Mouse (Mus musculus): ENCODE results near the gene D430041D05Rik. TPM values are rescaled to one million over a fixed set of nuclear protein-coding genes. Genes with fewer than 3 reads are reported as not detected.
A peak's percentile ranks its signal among the peaks of the same experiment; 100 is the strongest.
"Not testable (repeated sequence)": the region's sequence is repeated elsewhere in the genome, so short reads cannot be mapped to it uniquely, and the experiment has no call there.

The D430041D05Rik gene
- polyA plus RNA-seq, 1 experiment: 1.5 TPM

DNA sequence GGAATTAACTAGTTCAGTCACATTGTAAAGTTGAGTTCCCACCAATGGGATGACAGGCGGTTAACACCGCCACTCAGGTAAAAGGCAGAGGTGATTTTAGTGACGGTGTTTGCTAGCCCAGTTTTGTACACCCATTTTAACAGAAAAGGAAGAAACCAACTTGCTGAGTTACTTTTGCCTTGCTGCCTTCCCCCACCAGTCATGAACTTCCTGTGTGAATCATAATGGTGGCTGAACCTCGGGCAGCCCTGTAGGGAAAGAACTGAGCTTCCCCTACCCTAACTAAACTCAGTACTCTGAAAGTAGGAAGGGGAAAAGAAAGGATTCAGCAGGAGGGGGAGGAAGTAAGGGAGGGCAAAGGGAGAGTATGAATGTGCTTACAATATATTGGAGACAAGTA, 300.8 kb downstream of the D430041D05Rik start:
- Histone ChIP-seq H3K4me1 (ENCODE audit: control insufficient read depth, insufficient read depth, low read length) (no peaks in the 10 kb centered on the region), H3K4me3 (replicated peaks; ENCODE audit: extremely low read depth, low read depth, low read length) (no peak overlapping the region)
- TF ChIP-seq CTCF (IDR thresholded peaks at IDR 0.05; ENCODE audit: insufficient read depth, low read length) (no peak), POLR2A (IDR thresholded peaks at IDR 0.05; ENCODE audit: borderline replicate concordance, extremely low read depth, low read depth, low read length) (no peak)
- no peak for DNase-seq
- 62% methylated on average over 4 of the region's 4 CpGs for WGBS

DNA sequence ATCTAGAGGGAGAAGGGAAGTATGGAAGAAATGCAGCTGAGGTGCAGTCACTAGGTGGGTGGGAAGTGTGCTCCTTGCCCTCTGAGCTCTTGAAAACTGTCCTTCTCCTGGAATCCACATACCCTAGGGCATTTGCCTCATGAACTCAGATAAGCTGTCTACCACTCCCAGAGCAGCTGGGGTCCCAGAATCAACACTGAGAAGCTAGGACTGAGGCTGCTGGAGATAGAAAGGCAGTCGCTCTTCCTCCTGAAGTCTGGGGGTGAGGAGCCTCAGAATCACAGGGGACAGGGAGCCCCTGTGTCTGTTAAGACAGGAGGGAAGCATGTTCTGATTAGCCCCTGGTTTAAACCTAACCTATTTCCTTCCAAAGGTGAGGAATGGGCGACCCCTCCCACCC, 301.3 kb downstream of the D430041D05Rik start:
- H3K4me1 ChIP-seq (ENCODE audit: control insufficient read depth, insufficient read depth, low read length): no peaks in the 10 kb centered on the region
- no peak for TF ChIP-seq POLR2A (IDR thresholded peaks at IDR 0.05; ENCODE audit: borderline replicate concordance, extremely low read depth, low read depth, low read length)
- TF ChIP-seq CTCF (IDR thresholded peaks at IDR 0.05; ENCODE audit: insufficient read depth, low read length): no peak
- 63% methylated on average over 2 of the region's 2 CpGs for WGBS
- H3K4me3 ChIP-seq (replicated peaks; ENCODE audit: extremely low read depth, low read depth, low read length): no peak overlapping the region
- no peak for DNase-seq

GRCm38 (mm10) chr2:104109021-104109420, 301.8 kb downstream of the D430041D05Rik start:
- not testable (repeated sequence) for DNase-seq; H3K4me1 ChIP-seq (ENCODE audit: control insufficient read depth, insufficient read depth, low read length); H3K4me3 ChIP-seq (replicated peaks; ENCODE audit: extremely low read depth, low read depth, low read length)
- WGBS: 71% methylated on average over 2 of the region's 2 CpGs

GRCm38 (mm10) chr2:104104800-104105199, 306.0 kb downstream of the D430041D05Rik start:
- Histone ChIP-seq H3K4me1 (ENCODE audit: control insufficient read depth, insufficient read depth, low read length) (no peaks in the 10 kb centered on the region), H3K4me3 (replicated peaks; ENCODE audit: extremely low read depth, low read depth, low read length) (no peak overlapping the region)
- no peak for DNase-seq
- 87% methylated on average over 6 of the region's 6 CpGs for WGBS
- TF ChIP-seq POLR2A (IDR thresholded peaks at IDR 0.05; ENCODE audit: borderline replicate concordance, extremely low read depth, low read depth, low read length) (no peak), CTCF (IDR thresholded peaks at IDR 0.05; ENCODE audit: insufficient read depth, low read length) (no peak)

DNA sequence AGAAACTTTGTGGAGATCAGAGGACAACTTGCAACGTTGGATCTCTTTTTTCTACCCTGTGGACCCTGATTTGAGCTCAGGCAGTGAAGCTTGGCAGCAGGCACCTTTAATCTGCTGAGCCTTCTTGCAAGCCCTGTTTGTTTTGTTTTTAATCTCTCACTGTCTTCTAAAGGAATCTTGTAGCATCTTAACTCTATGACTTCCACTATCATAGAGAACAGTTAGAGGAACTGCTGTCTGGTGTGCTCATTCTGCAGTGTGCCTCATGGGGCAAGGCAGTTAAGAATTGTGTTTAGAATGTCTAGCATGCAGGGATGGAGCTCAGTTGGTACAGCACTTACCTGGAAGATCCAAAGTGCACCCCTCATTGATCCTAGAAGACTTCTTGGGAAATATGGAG, 310.9 kb downstream of the D430041D05Rik start:
- Histone ChIP-seq H3K4me3 (replicated peaks; ENCODE audit: extremely low read depth, low read depth, low read length) (no peak overlapping the region), H3K4me1 (ENCODE audit: control insufficient read depth, insufficient read depth, low read length) (no peaks in the 10 kb centered on the region)
- DNase-seq: no peak
- no peak for TF ChIP-seq CTCF (IDR thresholded peaks at IDR 0.05; ENCODE audit: insufficient read depth, low read length)
- no peak for TF ChIP-seq POLR2A (IDR thresholded peaks at IDR 0.05; ENCODE audit: borderline replicate concordance, extremely low read depth, low read depth, low read length)
- 77% methylated on average over 1 of the region's 1 CpGs for WGBS

- Histone ChIP-seq H3K4me1 (ENCODE audit: control insufficient read depth, insufficient read depth, low read length) (no peaks in the 10 kb centered on the region), H3K4me3 (replicated peaks; ENCODE audit: extremely low read depth, low read depth, low read length) (no peak overlapping the region)
- 85% methylated on average over 2 of the region's 2 CpGs for WGBS
- TF ChIP-seq CTCF (IDR thresholded peaks at IDR 0.05; ENCODE audit: insufficient read depth, low read length): no peak
- no peak for TF ChIP-seq POLR2A (IDR thresholded peaks at IDR 0.05; ENCODE audit: borderline replicate concordance, extremely low read depth, low read depth, low read length)
- DNase-seq: no peak
These were observed 311.6 kb downstream of the D430041D05Rik start for GRCm38 (mm10) chr2:104099231-104099585.

- no peak for DNase-seq
- TF ChIP-seq POLR2A (IDR thresholded peaks at IDR 0.05; ENCODE audit: borderline replicate concordance, extremely low read depth, low read depth, low read length): no peak
- no peak for TF ChIP-seq CTCF (IDR thresholded peaks at IDR 0.05; ENCODE audit: insufficient read depth, low read length)
- Histone ChIP-seq H3K4me3 (replicated peaks; ENCODE audit: extremely low read depth, low read depth, low read length) (no peak overlapping the region), H3K4me1 (ENCODE audit: control insufficient read depth, insufficient read depth, low read length) (no peaks in the 10 kb centered on the region)
- WGBS: 16% methylated on average over 3 of the region's 3 CpGs
These were observed 312.1 kb downstream of the D430041D05Rik start for GRCm38 (mm10) chr2:104098529-104099230.

GRCm38 (mm10) chr2:104097396-104097795, 313.4 kb downstream of the D430041D05Rik start:
- H3K4me3 ChIP-seq (replicated peaks; ENCODE audit: extremely low read depth, low read depth, low read length); H3K4me1 ChIP-seq (ENCODE audit: control insufficient read depth, insufficient read depth, low read length); DNase-seq: not testable (repeated sequence)
- WGBS: 93% methylated on average over 4 of the region's 4 CpGs

DNA sequence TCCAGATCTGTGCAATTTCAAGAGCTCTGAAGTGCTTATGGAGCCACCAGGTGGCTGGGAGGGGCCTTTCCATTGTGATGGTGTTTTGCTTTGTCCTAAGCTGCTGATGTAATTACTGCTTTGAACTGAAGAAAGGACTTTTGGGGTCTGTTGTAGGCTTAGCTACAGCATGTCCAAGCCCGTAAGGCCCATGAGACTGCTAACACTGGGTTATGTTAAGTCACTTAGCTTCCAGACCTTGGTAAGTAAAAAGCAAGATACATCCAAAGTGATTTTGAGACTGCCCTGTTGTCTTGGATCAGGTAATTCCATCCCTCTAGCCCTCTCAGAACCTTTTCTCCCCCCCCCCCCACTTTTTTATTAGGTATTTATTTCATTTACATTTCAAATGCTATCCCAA, 314.0 kb downstream of the D430041D05Rik start:
- not testable (repeated sequence) for H3K4me3 ChIP-seq (replicated peaks; ENCODE audit: extremely low read depth, low read depth, low read length); DNase-seq; H3K4me1 ChIP-seq (ENCODE audit: control insufficient read depth, insufficient read depth, low read length)
- WGBS: 91% methylated on average over 1 of the region's 1 CpGs

- peak overlapping the region; percentile 61 for H3K4me3 ChIP-seq (replicated peaks; ENCODE audit: extremely low read depth, low read depth, low read length)
- WGBS: 44% methylated on average over 10 of the region's 10 CpGs
- no peaks in the 10 kb centered on the region for H3K4me1 ChIP-seq (ENCODE audit: control insufficient read depth, insufficient read depth, low read length)
- no peak for TF ChIP-seq CTCF (IDR thresholded peaks at IDR 0.05; ENCODE audit: insufficient read depth, low read length)
- TF ChIP-seq POLR2A (IDR thresholded peaks at IDR 0.05; ENCODE audit: borderline replicate concordance, extremely low read depth, low read depth, low read length): no peak
- no peak for DNase-seq
These were observed 314.6 kb downstream of the D430041D05Rik start for GRCm38 (mm10) chr2:104096256-104096655.

Measured in lung, adult 2 months (tissue).